Mouse (Mus musculus) stomach, postnatal 0 days (tissue): ENCODE data around the gene Acox2. TPM values are rescaled to one million over a fixed set of nuclear protein-coding genes. Genes with fewer than 3 reads are reported as not detected.

Experiments used
- ATAC-seq: fragments of 200-750 bp; cut with Nextera tagmentation; 2 replicates; pipeline ENCODE4 v1.8.0; 2017; ENCODE audit not compliant: low FRiP score, low TSS enrichment
- DNase-seq: peaks from one replicate; pipeline ENCODE4 v3.0.0-alpha.2; 2016; ENCODE audit warnings: low spot score
- H3K27ac ChIP-seq: fragments of 300-500 bp; sonication (generic); replicated peaks from 2 replicates; pipeline ENCODE4 v1.5.1; 2014; ENCODE audit warnings: mild to moderate bottlenecking, control low read depth
- H3K27me3 ChIP-seq: fragments of 300-500 bp; sonication (generic); 2 replicates; pipeline ENCODE4 v1.6.1; 2014; ENCODE audit warnings: low read length; ENCODE audit not compliant: control insufficient read depth, insufficient read depth
- H3K36me3 ChIP-seq: fragments of 300-500 bp; sonication (generic); 2 replicates; pipeline ENCODE4 v1.6.1; 2014; ENCODE audit warnings: low read length, mixed read lengths; ENCODE audit not compliant: control insufficient read depth, insufficient read depth
- H3K4me1 ChIP-seq: fragments of 300-500 bp; sonication (generic); replicated peaks from 2 replicates; pipeline ENCODE4 v1.6.1; 2014; ENCODE audit warnings: antibody characterized with exemption; ENCODE audit not compliant: control insufficient read depth, insufficient read depth
- H3K4me2 ChIP-seq: fragments of 300-500 bp; sonication (generic); replicated peaks from 2 replicates; pipeline ENCODE4 v1.6.1; 2014; ENCODE audit warnings: low read depth, mild to moderate bottlenecking, control low read depth, moderate library complexity
- H3K4me3 ChIP-seq: fragments of 300-500 bp; sonication (generic); 2 replicates; pipeline ENCODE4 v1.5.1; 2014; ENCODE audit warnings: low read depth, low read length, control low read depth
- H3K9ac ChIP-seq: fragments of 300-500 bp; sonication (generic); 2 replicates; pipeline ENCODE4 v1.6.1; 2014; ENCODE audit warnings: mild to moderate bottlenecking, low read length, control low read depth, mixed read lengths
- H3K9me3 ChIP-seq: fragments of 300-500 bp; sonication (generic); 2 replicates; pipeline ENCODE4 v1.6.1; 2016; ENCODE audit warnings: low read length; ENCODE audit not compliant: control insufficient read depth
- CTCF ChIP-seq: IDR thresholded peaks from 2 replicates; pipeline ENCODE4 v1.5.1; 2016; ENCODE audit warnings: antibody characterized with exemption, low read depth, mild to moderate bottlenecking, moderate library complexity
- EP300 ChIP-seq: optimal IDR thresholded peaks from 2 replicates; pipeline ENCODE3; 2016; ENCODE audit warnings: antibody characterized with exemption
- WGBS: fragments of 180-500 bp; shearing (Covaris S2); extraction: QIAGEN DNeasy Blood & Tissue Kit; methylation state at CpG from one replicate; pipeline ENCODE4 v1.1.7; 2014; 5-methylcytosine and 5-hydroxymethylcytosine counted together
- polyA plus RNA-seq: library from polyadenylated mRNA; unstranded; fragments of >200 nt; fragmentation: Nextera tagmentation; extraction: Ambion mirVana; gene quantifications from 2 replicates; pipeline ENCODE4 v1.2.1, GENCODE M21; 2015

The Acox2 gene
- polyA plus RNA-seq, 1 experiment from 2014 or later = 6.0 TPM

- Histone ChIP-seq H3K36me3 (no peaks in the 10 kb centered on the region), H3K4me2 (no peak overlapping the region), H3K9ac (no peak overlapping the region), H3K27me3 (no peaks in the 10 kb centered on the region), H3K4me1 (no peaks in the 10 kb centered on the region), H3K9me3 (no peaks in the 10 kb centered on the region), H3K27ac (no peak overlapping the region), H3K4me3 (no peak overlapping the region)
- WGBS = 93% methylated on average over 3 of the region's 3 CpGs
- TF ChIP-seq EP300 (no peak), CTCF (no peak)
- ATAC-seq = no peak
- no peak for DNase-seq
Measured at GRCm38 (mm10) chr14:8190556-8190955, 68.6 kb downstream of the Acox2 start.

GRCm38 (mm10) chr14:8186278-8187045 is 72.7 kb downstream of the Acox2 start:
- no peaks in the 10 kb centered on the region for H3K9me3 ChIP-seq
- H3K36me3 ChIP-seq = no peaks in the 10 kb centered on the region
- H3K9ac ChIP-seq = no peak overlapping the region
- no peak overlapping the region for H3K4me2 ChIP-seq
- H3K27me3 ChIP-seq = no peaks in the 10 kb centered on the region
- no peak overlapping the region for H3K4me3 ChIP-seq
- H3K4me1 ChIP-seq = no peaks in the 10 kb centered on the region
- 83% methylated on average over 6 of the region's 6 CpGs for WGBS
- ATAC-seq (no peak), DNase-seq (no peak)
- no peak for TF ChIP-seq EP300
- no peak for TF ChIP-seq CTCF
- no peak overlapping the region for H3K27ac ChIP-seq

GRCm38 (mm10) chr14:8183330-8183729 is 75.8 kb downstream of the Acox2 start:
- H3K9ac ChIP-seq = no peak overlapping the region
- WGBS = 62% methylated on average over 3 of the region's 3 CpGs
- no peak overlapping the region for H3K4me3 ChIP-seq
- no peaks in the 10 kb centered on the region for H3K27me3 ChIP-seq
- H3K4me1 ChIP-seq = no peaks in the 10 kb centered on the region
- H3K27ac ChIP-seq = no peak overlapping the region
- ATAC-seq (no peak), DNase-seq (no peak)
- TF ChIP-seq CTCF (peak; percentile 36), EP300 (no peak)
- no peak overlapping the region for H3K4me2 ChIP-seq
- no peaks in the 10 kb centered on the region for H3K36me3 ChIP-seq
- no peaks in the 10 kb centered on the region for H3K9me3 ChIP-seq

- no peak overlapping the region for H3K4me2 ChIP-seq
- H3K4me3 ChIP-seq = no peak overlapping the region
- no peaks in the 10 kb centered on the region for H3K4me1 ChIP-seq
- no peaks in the 10 kb centered on the region for H3K9me3 ChIP-seq
- no peaks in the 10 kb centered on the region for H3K36me3 ChIP-seq
- TF ChIP-seq EP300 = no peak
- TF ChIP-seq CTCF = no peak
- no peaks in the 10 kb centered on the region for H3K27me3 ChIP-seq
- no peak for ATAC-seq
- H3K27ac ChIP-seq = no peak overlapping the region
- H3K9ac ChIP-seq = no peak overlapping the region
- no peak for DNase-seq
- 76% methylated on average over 4 of the region's 4 CpGs for WGBS
Measured at GRCm38 (mm10) chr14:8180371-8181035, 78.7 kb downstream of the Acox2 start.

- H3K9me3 ChIP-seq = no peaks in the 10 kb centered on the region
- H3K36me3 ChIP-seq = no peaks in the 10 kb centered on the region
- no peaks in the 10 kb centered on the region for H3K27me3 ChIP-seq
- WGBS = 49% methylated on average over 5 of the region's 5 CpGs
- no peak overlapping the region for H3K4me3 ChIP-seq
- H3K4me1 ChIP-seq = peaks cover 4% of the 10 kb centered on the region; the same call in 1 of the 2 replicates
- H3K4me2 ChIP-seq = no peak overlapping the region
- H3K9ac ChIP-seq = no peak overlapping the region
- TF ChIP-seq EP300 (no peak), CTCF (no peak)
- DNase-seq (peak; percentile 57), ATAC-seq (no peak)
- no peak overlapping the region for H3K27ac ChIP-seq
Measured at GRCm38 (mm10) chr14:8176251-8176650, 82.9 kb downstream of the Acox2 start.

Other genes starting within 250 kb of the Acox2 start
- gene Rpp14, start 179.0 kb downstream of the Acox2 start, polyA plus RNA-seq = 32.6 and 35.0 TPM in 2 replicates
- 29.4 TPM in 2 replicates for gene Pxk, start 161.1 kb downstream of the Acox2 start, polyA plus RNA-seq
- 142 and 144 TPM in 2 replicates for gene Pdhb, start 86.3 kb downstream of the Acox2 start, polyA plus RNA-seq
- gene Kctd6, start 45.2 kb downstream of the Acox2 start, polyA plus RNA-seq = 12.9 and 13.8 TPM in 2 replicates
- gene Fam107a, start 58.7 kb upstream of the Acox2 start, polyA plus RNA-seq = 0.31 and 0.36 TPM in 2 replicates
- 57.9 and 66.2 TPM in 2 replicates for gene Oit1, start 119.4 kb upstream of the Acox2 start, polyA plus RNA-seq